In genomic region chr14:79736781-79737180, GRCm38 (mm10) we compare ENCODE assay signal across 23 mouse cellular contexts. TPM values are rescaled to one million over a fixed set of nuclear protein-coding genes. Genes with fewer than 3 reads are reported as not detected.
DNase-seq lines count a peak whose midpoint lies in the region; ATAC-seq lines count a peak whose summit lies in the region.
"Had no signal": no experiment of that assay in that cellular context is flagged by ENCODE, and none has a peak within 500 bp of the region (broad histone marks: within the 10 kb centered on the region; RNA-seq: fewer than 3 reads in every experiment).

No protein-coding gene starts in this region.

- H3K4me1 ChIP-seq in hindbrain, embryonic 14.5 days (replicated peaks; ENCODE audit: control insufficient read depth, insufficient read depth, low read length), result peaks cover 13% of the 10 kb centered on the region
- H3K4me1 ChIP-seq in hindbrain, embryonic 11.5 days (replicated peaks; ENCODE audit: control insufficient read depth, insufficient read depth, low read length), result no peaks in the 10 kb centered on the region
- no peaks in the 10 kb centered on the region; the same call in 1 of the 2 replicates for H3K4me1 ChIP-seq in embryonic facial prominence, embryonic 14.5 days (ENCODE audit: control insufficient read depth, insufficient read depth, low read length)
- H3K4me1 ChIP-seq: intestine, embryonic 15.5 days; liver, embryonic 13.5 days had no signal

- 57% methylated on average over 6 of the region's 6 CpGs for WGBS in hindbrain, embryonic 14.5 days
- 63% methylated on average over 6 of the region's 6 CpGs for WGBS in hindbrain, embryonic 11.5 days
- WGBS in embryonic facial prominence, embryonic 14.5 days, result 46% methylated on average over 6 of the region's 6 CpGs

- no peaks in the 10 kb centered on the region for H3K9me3 ChIP-seq in hindbrain, embryonic 14.5 days (ENCODE audit: control insufficient read depth, low read length)
- H3K9me3 ChIP-seq in hindbrain, embryonic 11.5 days (ENCODE audit: control insufficient read depth, low read length), result no peaks in the 10 kb centered on the region
- H3K9me3 ChIP-seq in embryonic facial prominence, embryonic 14.5 days (ENCODE audit: control insufficient read depth, low read length), result no peaks in the 10 kb centered on the region
- H3K9me3 ChIP-seq: heart, embryonic 13.5 days; intestine, embryonic 15.5 days; limb, embryonic 13.5 days; liver, embryonic 13.5 days; neural tube, embryonic 12.5 days had no signal

- no peak overlapping the region for H3K4me3 ChIP-seq in hindbrain, embryonic 14.5 days (replicated peaks; ENCODE audit: low read length)
- H3K4me3 ChIP-seq in hindbrain, embryonic 11.5 days (ENCODE audit: low read depth, low read length), result no peak overlapping the region
- no peak overlapping the region for H3K4me3 ChIP-seq in embryonic facial prominence, embryonic 14.5 days (ENCODE audit: low read depth, low read length)
- H3K4me3 ChIP-seq: heart, embryonic 13.5 days; intestine, embryonic 15.5 days; limb, embryonic 13.5 days; liver, embryonic 13.5 days; neural tube, embryonic 12.5 days had no signal

- 0 out of 2 replicates have a peak overlapping the region, but pooled peaks have one; percentile 26 for H3K27ac ChIP-seq in hindbrain, embryonic 14.5 days
- no peak overlapping the region for H3K27ac ChIP-seq in hindbrain, embryonic 11.5 days (ENCODE audit: low read depth, low read length)
- H3K27ac ChIP-seq in embryonic facial prominence, embryonic 14.5 days (replicated peaks; ENCODE audit: low read depth, low read length), result no peak overlapping the region
- H3K27ac ChIP-seq: heart, embryonic 13.5 days; intestine, embryonic 15.5 days; limb, embryonic 13.5 days; liver, embryonic 13.5 days; neural tube, embryonic 12.5 days; stomach, postnatal 0 days had no signal

- H3K36me3 ChIP-seq in hindbrain, embryonic 14.5 days (replicated peaks; ENCODE audit: control insufficient read depth, insufficient read depth), result no peaks in the 10 kb centered on the region
- H3K36me3 ChIP-seq in hindbrain, embryonic 11.5 days (ENCODE audit: control insufficient read depth, insufficient read depth, low read length), result no peaks in the 10 kb centered on the region
- H3K36me3 ChIP-seq in embryonic facial prominence, embryonic 14.5 days (ENCODE audit: control insufficient read depth, insufficient read depth, low read length), result no peaks in the 10 kb centered on the region
- H3K36me3 ChIP-seq: heart, embryonic 13.5 days; intestine, embryonic 15.5 days; limb, embryonic 13.5 days; liver, embryonic 13.5 days; neural tube, embryonic 12.5 days had no signal

- DNase-seq in hindbrain, embryonic 14.5 days (ENCODE audit: low spot score), result no peak
- DNase-seq in hindbrain, embryonic 11.5 days (ENCODE audit: low spot score), result no peak
- DNase-seq in ovary, adult 18-20 months (ENCODE audit: low spot score), result peak; percentile 85
- DNase-seq in ovary, postnatal 10 days (ENCODE audit: low spot score), result no peak
- peak; percentile 40 for DNase-seq in embryonic facial prominence, embryonic 14.5 days (ENCODE audit: low spot score)
- DNase-seq in testis, postnatal 14 days (ENCODE audit: low spot score), result peak; percentile 27
- DNase-seq in layer of hippocampus, adult 9-11 months, result no peak
- DNase-seq: adrenal gland, postnatal 14 days; cerebellum, adult 11 months; cerebellum, postnatal 25 days; gastrocnemius, postnatal 10 days; heart, postnatal 36 days; liver, embryonic 13.5 days; lung, embryonic 14.5 days; lung, postnatal 36 days; right cerebral cortex, postnatal 4 days; thymus, postnatal 25 days had no signal

- H3K9ac ChIP-seq in hindbrain, embryonic 14.5 days, result no peak overlapping the region
- H3K9ac ChIP-seq in hindbrain, embryonic 11.5 days (ENCODE audit: low read depth, low read length), result no peak overlapping the region
- H3K9ac ChIP-seq in embryonic facial prominence, embryonic 14.5 days (ENCODE audit: low read depth, low read length), result no peak overlapping the region
- H3K9ac ChIP-seq: heart, embryonic 13.5 days; intestine, embryonic 15.5 days; limb, embryonic 13.5 days; liver, embryonic 13.5 days; lung, embryonic 14.5 days; neural tube, embryonic 12.5 days had no signal

- no peaks in the 10 kb centered on the region for H3K27me3 ChIP-seq in hindbrain, embryonic 14.5 days (ENCODE audit: control insufficient read depth, insufficient read depth, low read length)
- H3K27me3 ChIP-seq in hindbrain, embryonic 11.5 days (ENCODE audit: control insufficient read depth, insufficient read depth, low read length), result no peaks in the 10 kb centered on the region
- H3K27me3 ChIP-seq in embryonic facial prominence, embryonic 14.5 days (replicated peaks; ENCODE audit: control insufficient read depth, insufficient read depth, low read length), result no peaks in the 10 kb centered on the region
- H3K27me3 ChIP-seq: heart, embryonic 13.5 days; intestine, embryonic 15.5 days; limb, embryonic 13.5 days; liver, embryonic 13.5 days; neural tube, embryonic 12.5 days had no signal

- no peak overlapping the region for H3K4me2 ChIP-seq in hindbrain, embryonic 14.5 days (replicated peaks)
- no peak overlapping the region for H3K4me2 ChIP-seq in hindbrain, embryonic 11.5 days (replicated peaks; ENCODE audit: low read depth, low read length)
- no peak overlapping the region for H3K4me2 ChIP-seq in embryonic facial prominence, embryonic 14.5 days (ENCODE audit: low read depth, low read length)
- H3K4me2 ChIP-seq: heart, embryonic 13.5 days; intestine, embryonic 15.5 days; limb, embryonic 13.5 days; liver, embryonic 13.5 days; lung, embryonic 14.5 days; neural tube, embryonic 12.5 days had no signal

- ATAC-seq in hindbrain, embryonic 14.5 days (ENCODE audit: low FRiP score), result no peak
- no peak for ATAC-seq in hindbrain, embryonic 11.5 days (ENCODE audit: low FRiP score)
- ATAC-seq in embryonic facial prominence, embryonic 14.5 days (ENCODE audit: low read depth), result no peak
- ATAC-seq: forebrain, embryonic 14.5 days; intestine, embryonic 15.5 days had no signal

RNA-seq across cellular contexts. Expression of gene Pcdh8, which starts 34.3 kb away (rescaled TPM):
- polyA plus RNA-seq in hindbrain, embryonic 14.5 days (2014; fragmentation: Nextera tagmentation; extraction: Ambion mirVana), result 40.5 and 52.0 TPM in 2 replicates
- polyA plus RNA-seq in hindbrain, embryonic 11.5 days (2014; fragmentation: Nextera tagmentation; extraction: Ambion mirVana), result 14.5 and 15.4 TPM in 2 replicates
- polyA plus RNA-seq in embryonic facial prominence, embryonic 14.5 days (2014; fragmentation: Nextera tagmentation; extraction: Ambion mirVana), result 2.1 and 3.1 TPM in 2 replicates

Comparison
In these comparisons a context has a peak if more than half of its experiments do, and no peak if none do; other contexts are left out.
1. DNase-seq: peak in ovary, adult 18-20 months (single experiment), embryonic facial prominence, embryonic 14.5 days (single experiment) and testis, postnatal 14 days (single experiment); none in hindbrain, embryonic 14.5 days (single experiment), hindbrain, embryonic 11.5 days (single experiment), ovary, postnatal 10 days (single experiment) and layer of hippocampus, adult 9-11 months (single experiment).